Mouse (Mus musculus): ENCODE data around the gene Gm1113. TPM values are rescaled to one million over a fixed set of nuclear protein-coding genes. Genes with fewer than 3 reads are reported as not detected.
A peak's percentile ranks its signal among the peaks of the same experiment; 100 is the strongest.

The Gm1113 gene
- polyA plus RNA-seq (2015; fragmentation: Nextera tagmentation; extraction: Ambion mirVana): not detected in 2 replicates

DNA sequence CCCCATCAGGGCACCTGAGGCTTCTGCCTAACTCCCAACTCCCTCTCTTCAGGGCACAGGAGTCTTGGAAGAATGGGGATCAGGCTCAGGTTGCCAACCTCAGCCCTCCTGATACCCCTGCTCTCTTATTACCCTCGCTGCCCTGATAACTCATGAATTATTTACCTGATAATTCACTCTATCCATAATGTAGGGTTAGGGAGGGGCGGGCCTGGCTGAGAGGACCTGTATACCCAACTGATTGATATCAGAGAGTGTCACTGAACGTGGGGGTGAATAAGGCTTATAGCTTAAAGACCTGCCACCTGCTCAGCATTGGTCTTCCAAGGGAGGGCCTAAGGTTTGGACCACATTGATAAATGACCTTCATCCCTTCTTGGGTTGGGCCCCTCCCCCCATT lies at the start of gene Gm1113:
Gene Gm1113, minus strand, starts transcription at position 101 of the 400 bp plus-strand sequence.
- no peak within 1 kb of the TSS for H3K9ac ChIP-seq (ENCODE audit: low read depth, low read length)
- H3K9me3 ChIP-seq (replicated peaks; ENCODE audit: control insufficient read depth, low read length): no peaks in the 10 kb centered on the region
- no peaks in the 10 kb centered on the region for H3K27me3 ChIP-seq (ENCODE audit: control insufficient read depth, insufficient read depth, low read depth, low read length)
- no peaks in the 10 kb centered on the region for H3K4me1 ChIP-seq (ENCODE audit: control insufficient read depth, low read depth, low read length)
- no peak within 1 kb of the TSS for H3K4me2 ChIP-seq (ENCODE audit: low read depth, low read length)
- H3K36me3 ChIP-seq (ENCODE audit: control insufficient read depth, insufficient read depth): no peaks in the 10 kb centered on the region
- no peak within 1 kb of the TSS for H3K4me3 ChIP-seq (ENCODE audit: low read depth, low read length)
- H3K27ac ChIP-seq (ENCODE audit: low read length): no peak within 1 kb of the TSS
- 46% methylated on average over 3 of the region's 3 CpGs for WGBS (ENCODE audit: insufficient replicate concordance)
- no peak for ATAC-seq (ENCODE audit: low read depth)

DNA sequence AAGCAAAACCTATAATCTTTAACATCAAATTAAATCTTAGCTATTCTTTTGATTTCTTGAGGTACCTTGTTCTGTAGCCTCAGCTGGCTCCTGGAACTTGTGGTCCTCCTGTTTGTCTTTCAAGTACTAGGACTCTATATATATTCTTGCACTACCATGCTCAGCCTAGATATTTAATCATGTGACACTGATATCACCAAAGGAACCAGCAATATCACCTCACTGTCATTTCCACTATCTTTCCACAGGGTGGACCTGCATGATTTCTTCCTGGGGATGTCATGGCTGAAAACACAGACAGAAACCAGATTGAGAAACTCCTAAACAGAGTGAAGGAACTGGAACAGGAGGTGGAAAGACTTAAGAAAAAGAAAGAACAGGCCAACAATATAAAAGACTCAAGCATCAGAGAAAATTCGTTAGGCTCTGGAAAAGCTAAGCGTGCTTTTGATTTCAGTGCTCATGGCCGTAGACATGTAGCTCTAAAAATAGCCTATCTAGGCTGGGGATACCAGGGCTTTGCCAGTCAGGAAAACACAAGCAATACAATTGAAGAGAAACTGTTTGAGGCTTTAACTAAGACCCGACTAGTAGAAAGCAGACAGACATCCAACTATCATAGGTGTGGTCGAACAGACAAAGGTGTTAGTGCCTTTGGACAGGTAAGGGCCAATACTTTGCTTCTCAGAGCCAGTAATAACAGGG lies 46.6 kb upstream of the Gm1113 start:
- H3K4me3 ChIP-seq (ENCODE audit: low read depth, low read length): no peak overlapping the region
- H3K27me3 ChIP-seq (ENCODE audit: control insufficient read depth, insufficient read depth, low read depth, low read length): no peaks in the 10 kb centered on the region
- H3K36me3 ChIP-seq (ENCODE audit: control insufficient read depth, insufficient read depth): peaks cover 35% of the 10 kb centered on the region
- no peak overlapping the region for H3K27ac ChIP-seq (ENCODE audit: low read length)
- no peak overlapping the region for H3K9ac ChIP-seq (ENCODE audit: low read depth, low read length)
- no peak for ATAC-seq (ENCODE audit: low read depth)
- H3K4me2 ChIP-seq (ENCODE audit: low read depth, low read length): no peak overlapping the region
- H3K9me3 ChIP-seq (replicated peaks; ENCODE audit: control insufficient read depth, low read length): no peaks in the 10 kb centered on the region
- WGBS (ENCODE audit: insufficient replicate concordance): 76% methylated on average over 5 of the region's 5 CpGs
- H3K4me1 ChIP-seq (ENCODE audit: control insufficient read depth, low read depth, low read length): peaks cover 7% of the 10 kb centered on the region

DNA sequence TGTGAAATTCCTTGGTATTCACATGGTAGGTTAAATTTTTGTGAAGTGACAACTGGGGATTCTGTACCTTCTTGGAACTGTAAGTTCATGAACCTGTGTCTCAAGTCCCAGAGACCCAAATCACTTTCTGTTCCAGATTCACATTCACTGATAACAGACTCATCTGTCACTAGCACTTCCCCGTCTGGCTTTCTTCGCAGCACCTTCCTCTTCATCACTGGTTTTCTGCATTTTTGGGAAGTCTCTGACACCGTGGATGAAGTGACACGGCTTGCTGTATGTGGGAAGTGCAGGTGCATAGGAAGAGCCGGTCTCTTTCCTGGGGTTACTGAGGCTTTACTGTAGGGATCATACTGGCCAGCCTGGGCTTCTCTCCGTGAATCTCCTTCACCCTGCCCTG lies 43.5 kb upstream of the Gm1113 start:
- Histone ChIP-seq H3K9ac (ENCODE audit: low read depth, low read length) (no peak overlapping the region), H3K27me3 (ENCODE audit: control insufficient read depth, insufficient read depth, low read depth, low read length) (peaks cover 27% of the 10 kb centered on the region), H3K4me1 (ENCODE audit: control insufficient read depth, low read depth, low read length) (peaks cover 12% of the 10 kb centered on the region), H3K36me3 (ENCODE audit: control insufficient read depth, insufficient read depth) (peaks cover 23% of the 10 kb centered on the region), H3K27ac (ENCODE audit: low read length) (no peak overlapping the region), H3K4me3 (ENCODE audit: low read depth, low read length) (no peak overlapping the region), H3K9me3 (replicated peaks; ENCODE audit: control insufficient read depth, low read length) (no peaks in the 10 kb centered on the region), H3K4me2 (ENCODE audit: low read depth, low read length) (no peak overlapping the region)
- no peak for ATAC-seq (ENCODE audit: low read depth)
- WGBS (ENCODE audit: insufficient replicate concordance): 52% methylated on average over 6 of the region's 6 CpGs

DNA sequence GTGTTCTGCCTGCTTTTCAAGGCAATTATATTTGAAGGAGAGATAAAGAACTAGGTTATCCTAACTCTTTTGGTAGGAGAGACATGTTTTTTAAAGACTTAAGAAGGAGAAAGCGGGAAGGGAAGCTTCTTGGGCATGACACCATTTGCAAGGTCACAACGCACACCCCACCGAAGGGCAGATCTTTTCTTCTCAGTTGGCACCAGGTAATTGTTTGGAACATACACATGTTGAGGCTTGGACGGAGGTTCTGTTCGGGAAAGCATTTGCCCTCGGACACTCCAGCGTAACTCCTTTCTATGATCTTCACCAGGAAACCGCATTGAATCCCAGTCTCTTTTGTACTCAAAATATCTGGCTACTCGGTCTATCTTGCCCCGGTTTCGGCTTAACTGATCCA lies 43.0 kb upstream of the Gm1113 start:
- 90% methylated on average over 11 of the region's 11 CpGs for WGBS (ENCODE audit: insufficient replicate concordance)
- Histone ChIP-seq H3K4me2 (ENCODE audit: low read depth, low read length) (no peak overlapping the region), H3K36me3 (ENCODE audit: control insufficient read depth, insufficient read depth) (peaks cover 19% of the 10 kb centered on the region), H3K27ac (ENCODE audit: low read length) (no peak overlapping the region), H3K27me3 (ENCODE audit: control insufficient read depth, insufficient read depth, low read depth, low read length) (peaks cover 30% of the 10 kb centered on the region), H3K4me3 (ENCODE audit: low read depth, low read length) (no peak overlapping the region), H3K4me1 (ENCODE audit: control insufficient read depth, low read depth, low read length) (peaks cover 12% of the 10 kb centered on the region), H3K9ac (ENCODE audit: low read depth, low read length) (no peak overlapping the region), H3K9me3 (replicated peaks; ENCODE audit: control insufficient read depth, low read length) (no peaks in the 10 kb centered on the region)
- no peak for ATAC-seq (ENCODE audit: low read depth)

DNA sequence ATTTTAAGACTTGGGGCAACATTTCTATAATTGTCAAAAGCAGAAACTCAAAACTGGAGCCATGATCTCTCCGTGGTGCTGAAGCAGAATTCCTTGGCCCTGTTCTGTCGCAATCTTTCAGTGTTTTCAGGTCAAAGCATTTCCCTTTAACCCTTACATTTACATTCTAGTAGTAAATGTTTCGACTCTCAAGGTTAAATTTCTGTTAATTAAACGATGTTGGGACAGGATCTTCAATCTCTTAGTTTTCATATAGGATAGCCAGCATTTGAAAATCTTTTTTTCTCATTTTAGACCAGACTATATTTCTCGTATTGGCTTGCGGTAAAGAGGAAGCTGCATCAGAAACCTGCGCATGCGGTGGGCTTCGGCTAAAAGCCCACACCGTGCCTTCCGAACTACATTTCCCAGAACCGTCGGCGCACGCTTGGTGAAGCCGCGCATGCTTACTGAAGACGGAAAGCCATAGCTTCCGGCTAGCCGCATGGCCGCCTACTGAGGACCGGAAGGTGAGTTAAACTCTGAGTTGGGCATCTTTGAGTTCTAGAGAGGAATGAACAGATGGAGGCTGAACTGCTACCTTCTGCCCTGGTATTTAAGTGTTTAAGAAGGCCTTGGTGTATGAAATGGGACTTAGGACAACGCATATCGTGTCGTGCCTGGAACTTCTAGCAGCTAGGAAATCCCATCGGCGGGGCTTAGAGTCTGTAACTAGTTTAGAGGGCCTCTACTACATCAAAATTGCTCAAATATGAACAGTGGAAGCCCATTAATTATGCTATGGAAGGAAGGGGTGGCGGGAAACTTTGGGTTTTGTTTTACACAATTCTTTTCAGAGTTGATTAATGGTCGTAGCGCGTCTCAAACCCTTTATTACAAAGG lies 41.2 kb upstream of the Gm1113 start:
- H3K4me2 ChIP-seq (ENCODE audit: low read depth, low read length): peak overlapping the region; percentile 79
- no peaks in the 10 kb centered on the region for H3K9me3 ChIP-seq (replicated peaks; ENCODE audit: control insufficient read depth, low read length)
- H3K4me3 ChIP-seq (ENCODE audit: low read depth, low read length): peak overlapping the region; percentile 71
- H3K36me3 ChIP-seq (ENCODE audit: control insufficient read depth, insufficient read depth): peaks cover 11% of the 10 kb centered on the region
- H3K9ac ChIP-seq (ENCODE audit: low read depth, low read length): peak overlapping the region; percentile 66
- H3K4me1 ChIP-seq (ENCODE audit: control insufficient read depth, low read depth, low read length): peaks cover 12% of the 10 kb centered on the region
- no peak overlapping the region for H3K27ac ChIP-seq (ENCODE audit: low read length)
- H3K27me3 ChIP-seq (ENCODE audit: control insufficient read depth, insufficient read depth, low read depth, low read length): peaks cover 31% of the 10 kb centered on the region
- 1% methylated on average over 31 of the region's 31 CpGs for WGBS (ENCODE audit: insufficient replicate concordance)
- ATAC-seq (ENCODE audit: low read depth): peak; percentile 82

GRCm38 (mm10) chr9:35558257-35559008 lies 40.4 kb upstream of the Gm1113 start, which contains the start of the genes Ddx25 and Pus3:
Gene Ddx25 (minus strand): TSS chr9:35558528.
Gene Pus3 (plus strand): TSS chr9:35558595.
- H3K27me3 ChIP-seq (ENCODE audit: control insufficient read depth, insufficient read depth, low read depth, low read length): peaks cover 31% of the 10 kb centered on the region
- 0 out of 2 replicates have a peak, but pooled peaks have one; percentile 17 for ATAC-seq (ENCODE audit: low read depth)

DNA sequence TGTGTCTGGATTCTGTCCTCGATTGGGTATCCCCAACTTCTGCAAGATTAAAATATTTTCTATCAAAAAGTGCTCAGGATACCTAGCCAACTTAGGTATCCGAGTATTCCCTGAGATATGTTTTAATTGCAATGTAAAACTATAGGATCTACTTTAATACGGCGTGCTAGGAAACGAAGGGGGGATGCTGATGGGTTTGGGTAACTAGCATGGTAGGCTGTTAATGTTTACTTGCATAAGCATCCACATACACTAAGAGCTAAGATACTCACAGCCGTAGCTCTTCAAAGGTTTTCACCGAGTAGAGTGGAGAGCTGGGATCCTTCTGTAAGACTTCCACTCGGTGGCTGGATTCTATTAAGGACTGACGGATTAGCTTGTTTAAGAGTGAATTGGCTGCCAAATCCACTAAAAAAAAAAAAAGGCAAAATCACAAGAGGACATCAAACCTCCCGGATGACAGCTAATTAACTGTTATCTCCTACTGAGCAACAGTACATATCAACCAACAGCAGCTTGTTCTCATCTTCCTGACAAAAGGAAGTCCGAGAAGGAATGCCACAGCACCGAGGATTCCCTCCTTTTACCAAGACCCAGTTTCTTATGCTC lies 38.5 kb upstream of the Gm1113 start:
- ATAC-seq (ENCODE audit: low read depth): no peak
- peaks cover 5% of the 10 kb centered on the region for H3K36me3 ChIP-seq (ENCODE audit: control insufficient read depth, insufficient read depth)
- no peak overlapping the region for H3K27ac ChIP-seq (ENCODE audit: low read length)
- peaks cover 12% of the 10 kb centered on the region for H3K4me1 ChIP-seq (ENCODE audit: control insufficient read depth, low read depth, low read length)
- H3K27me3 ChIP-seq (ENCODE audit: control insufficient read depth, insufficient read depth, low read depth, low read length): peaks cover 31% of the 10 kb centered on the region
- H3K9me3 ChIP-seq (replicated peaks; ENCODE audit: control insufficient read depth, low read length): no peaks in the 10 kb centered on the region
- no peak overlapping the region for H3K9ac ChIP-seq (ENCODE audit: low read depth, low read length)
- 50% methylated on average over 12 of the region's 12 CpGs for WGBS (ENCODE audit: insufficient replicate concordance)
- H3K4me2 ChIP-seq (ENCODE audit: low read depth, low read length): no peak overlapping the region
- no peak overlapping the region for H3K4me3 ChIP-seq (ENCODE audit: low read depth, low read length)

More at GRCm38 (mm10) chr9:35558257-35559008, 40.4 kb upstream of the Gm1113 start, which contains the start of the genes Ddx25 and Pus3:
- Histone ChIP-seq H3K27ac (ENCODE audit: low read length) (no peak within 1 kb of the TSS), H3K4me1 (ENCODE audit: control insufficient read depth, low read depth, low read length) (peaks cover 12% of the 10 kb centered on the region), H3K9me3 (replicated peaks; ENCODE audit: control insufficient read depth, low read length) (no peaks in the 10 kb centered on the region), H3K36me3 (ENCODE audit: control insufficient read depth, insufficient read depth) (peaks cover 11% of the 10 kb centered on the region), H3K9ac (ENCODE audit: low read depth, low read length) (peak within 1 kb of the TSS; percentile 66), H3K4me2 (ENCODE audit: low read depth, low read length) (peak within 1 kb of the TSS; percentile 79), H3K4me3 (ENCODE audit: low read depth, low read length) (peak within 1 kb of the TSS; percentile 71)
- WGBS (ENCODE audit: insufficient replicate concordance): 2% methylated on average over 57 of the region's 59 CpGs

DNA sequence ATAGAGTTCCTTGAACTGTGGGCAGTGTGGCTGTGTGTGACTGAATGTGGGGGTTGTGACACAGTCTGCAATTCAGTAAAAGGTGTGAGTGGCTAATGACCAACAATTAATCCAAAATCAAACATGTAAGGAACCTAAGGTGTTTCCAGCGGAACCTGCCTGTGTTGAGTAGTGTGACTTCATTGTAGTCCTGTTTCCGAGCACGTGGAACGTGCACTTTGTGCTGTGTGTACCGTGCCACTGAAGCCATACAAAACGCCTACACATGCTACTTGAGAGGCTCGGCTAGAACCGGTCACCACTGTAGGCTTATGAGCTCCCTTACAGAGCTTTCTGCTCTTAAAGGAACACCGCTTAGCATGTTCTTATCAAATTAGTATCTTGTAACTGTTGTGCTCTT lies 30.4 kb upstream of the Gm1113 start:
- Histone ChIP-seq H3K4me3 (ENCODE audit: low read depth, low read length) (no peak overlapping the region), H3K4me1 (ENCODE audit: control insufficient read depth, low read depth, low read length) (no peaks in the 10 kb centered on the region), H3K9me3 (replicated peaks; ENCODE audit: control insufficient read depth, low read length) (no peaks in the 10 kb centered on the region), H3K27ac (ENCODE audit: low read length) (no peak overlapping the region), H3K27me3 (ENCODE audit: control insufficient read depth, insufficient read depth, low read depth, low read length) (no peaks in the 10 kb centered on the region), H3K9ac (ENCODE audit: low read depth, low read length) (no peak overlapping the region), H3K36me3 (ENCODE audit: control insufficient read depth, insufficient read depth) (no peaks in the 10 kb centered on the region), H3K4me2 (ENCODE audit: low read depth, low read length) (no peak overlapping the region)
- no peak for ATAC-seq (ENCODE audit: low read depth)
- WGBS (ENCODE audit: insufficient replicate concordance): 57% methylated on average over 9 of the region's 9 CpGs

Measured in liver, embryonic 16.5 days (tissue).